Comparison of ENCODE assay signal across 18 mouse cellular contexts in genomic region chr1:62532426-62533126, GRCm38 (mm10).
"Had no signal": no experiment of that assay in that cellular context is flagged by ENCODE, and none has a peak within 500 bp of the region (broad histone marks: within the 10 kb centered on the region; RNA-seq: fewer than 3 reads in every experiment).

No protein-coding gene starts in this region.

- H3K27me3 ChIP-seq: kidney, embryonic 15.5 days; limb, embryonic 13.5 days; liver, embryonic 12.5 days; liver, embryonic 15.5 days; midbrain, embryonic 12.5 days; midbrain, embryonic 15.5 days had no signal

- H3K9ac ChIP-seq: kidney, embryonic 15.5 days; limb, embryonic 13.5 days; liver, embryonic 12.5 days; liver, embryonic 15.5 days; midbrain, embryonic 12.5 days; midbrain, embryonic 15.5 days had no signal

- DNase-seq: kidney, adult 8-10 months; kidney, postnatal 10 days; kidney, postnatal 36 days; liver; lung, adult 18-20 months; right cerebral cortex, postnatal 4 days; thymus, adult 2 months; thymus, postnatal 14 days; thymus, postnatal 4 days had no signal

- H3K4me2 ChIP-seq: kidney, embryonic 15.5 days; limb, embryonic 13.5 days; liver, embryonic 12.5 days; liver, embryonic 15.5 days; midbrain, embryonic 12.5 days; midbrain, embryonic 15.5 days had no signal

- H3K9me3 ChIP-seq: kidney, embryonic 15.5 days; limb, embryonic 10.5 days; limb, embryonic 13.5 days; liver, embryonic 12.5 days; liver, embryonic 15.5 days; midbrain, embryonic 12.5 days; midbrain, embryonic 15.5 days had no signal

- H3K27ac ChIP-seq: kidney, embryonic 15.5 days; limb, embryonic 10.5 days; limb, embryonic 13.5 days; liver, embryonic 12.5 days; liver, embryonic 15.5 days; macrophage; midbrain, embryonic 12.5 days; midbrain, embryonic 15.5 days; stomach, postnatal 0 days had no signal

- H3K4me3 ChIP-seq: kidney, embryonic 15.5 days; limb, embryonic 10.5 days; limb, embryonic 13.5 days; liver, embryonic 12.5 days; liver, embryonic 15.5 days; midbrain, embryonic 12.5 days; midbrain, embryonic 15.5 days had no signal

- H3K36me3 ChIP-seq: kidney, embryonic 15.5 days; limb, embryonic 10.5 days; limb, embryonic 13.5 days; liver, embryonic 12.5 days; liver, embryonic 15.5 days; midbrain, embryonic 12.5 days; midbrain, embryonic 15.5 days had no signal

- ATAC-seq: liver, embryonic 12.5 days; midbrain, embryonic 15.5 days had no signal

- H3K4me1 ChIP-seq: kidney, embryonic 15.5 days; limb, embryonic 10.5 days; liver, embryonic 12.5 days; liver, embryonic 15.5 days; midbrain, embryonic 12.5 days had no signal
